Mouse (Mus musculus) forebrain, embryonic 14.5 days (tissue): ENCODE results near the gene Ahcyl2. TPM values are rescaled to one million over a fixed set of nuclear protein-coding genes. Genes with fewer than 3 reads are reported as not detected.

ENCODE experiments used
- ATAC-seq: fragments of 200-750 bp; cut with Nextera tagmentation; 2 replicates; pipeline ENCODE4 v1.8.0; 2017; ENCODE audit warnings: mild to moderate bottlenecking, moderate library complexity
- DNase-seq: peaks from one replicate; pipeline ENCODE4 v3.0.0-alpha.2; 2015; ENCODE audit warnings: low spot score
- H3K27ac ChIP-seq: fragments of 300-500 bp; sonication (generic); 2 replicates; pipeline ENCODE4 v1.5.1; 2014; ENCODE audit warnings: low read depth, mild to moderate bottlenecking, control low read depth, low read length, moderate library complexity
- H3K27me3 ChIP-seq: fragments of 300-500 bp; sonication (generic); replicated peaks from 2 replicates; pipeline ENCODE4 v1.6.1; 2014; ENCODE audit warnings: low read length, control low read depth, mixed read lengths; ENCODE audit not compliant: control insufficient read depth, insufficient read depth
- H3K36me3 ChIP-seq: fragments of 300-500 bp; sonication (generic); 2 replicates; pipeline ENCODE4 v1.6.1; 2014; ENCODE audit warnings: low read length, control low read depth; ENCODE audit not compliant: control insufficient read depth, insufficient read depth
- H3K4me1 ChIP-seq: fragments of 300-500 bp; sonication (generic); 2 replicates; pipeline ENCODE4 v1.6.1; 2014; ENCODE audit warnings: antibody characterized with exemption, low read length, control low read depth; ENCODE audit not compliant: control insufficient read depth, insufficient read depth
- H3K4me2 ChIP-seq: fragments of 300-500 bp; sonication (generic); 2 replicates; pipeline ENCODE4 v1.6.1; 2014; ENCODE audit warnings: mild to moderate bottlenecking, control low read depth, low read length
- H3K4me3 ChIP-seq: fragments of 300-500 bp; sonication (generic); 2 replicates; pipeline ENCODE4 v1.5.1; 2014; ENCODE audit warnings: low read depth, low read length, control low read depth
- H3K9ac ChIP-seq: fragments of 300-500 bp; sonication (generic); 2 replicates; pipeline ENCODE4 v1.6.1; 2014; ENCODE audit warnings: mild to moderate bottlenecking, low read length, control low read depth, moderate library complexity
- H3K9me3 ChIP-seq: fragments of 300-500 bp; sonication (generic); replicated peaks from 2 replicates; pipeline ENCODE4 v1.6.1; 2016; ENCODE audit warnings: low read length, control low read depth, mixed read lengths; ENCODE audit not compliant: control insufficient read depth
- WGBS: fragments of 180-500 bp; shearing (Covaris S2); extraction: QIAGEN DNeasy Blood & Tissue Kit; methylation state at CpG from one replicate; pipeline ENCODE4 v1.1.7; 2014; 5-methylcytosine and 5-hydroxymethylcytosine counted together
- polyA plus RNA-seq: library from polyadenylated mRNA; unstranded; fragments of >200 nt; fragmentation: Nextera tagmentation; extraction: Ambion mirVana; gene quantifications from 2 replicates; pipeline ENCODE4 v1.2.1, GENCODE M21; 2014

Ahcyl2 gene
- polyA plus RNA-seq, 1 experiment from 2014 or later: 8.6 TPM

GRCm38 (mm10) chr6:29761282-29761681 is 6.5 kb upstream of the Ahcyl2 start:
- Histone ChIP-seq H3K9ac (no peak overlapping the region), H3K4me1 (no peaks in the 10 kb centered on the region), H3K27me3 (no peaks in the 10 kb centered on the region), H3K27ac (no peak overlapping the region), H3K4me2 (no peak overlapping the region), H3K36me3 (peaks cover 27% of the 10 kb centered on the region), H3K4me3 (no peak overlapping the region), H3K9me3 (no peaks in the 10 kb centered on the region)
- ATAC-seq (no peak), DNase-seq (no peak)
- WGBS: 85% methylated on average over 4 of the region's 4 CpGs

- Histone ChIP-seq H3K9me3 (no peaks in the 10 kb centered on the region), H3K27ac (no peak overlapping the region), H3K4me3 (no peak overlapping the region), H3K36me3 (peaks cover 16% of the 10 kb centered on the region), H3K27me3 (no peaks in the 10 kb centered on the region), H3K9ac (no peak overlapping the region), H3K4me2 (no peak overlapping the region), H3K4me1 (no peaks in the 10 kb centered on the region)
- DNase-seq (peak; percentile 47), ATAC-seq (no peak)
- 63% methylated on average over 4 of the region's 4 CpGs for WGBS
These were observed 5.3 kb upstream of the Ahcyl2 start for GRCm38 (mm10) chr6:29762524-29762923.

GRCm38 (mm10) chr6:29766874-29767273 is 937 bp upstream of the Ahcyl2 start:
- Histone ChIP-seq H3K27ac (no peak overlapping the region), H3K9me3 (no peaks in the 10 kb centered on the region), H3K36me3 (no peaks in the 10 kb centered on the region), H3K4me3 (no peak overlapping the region), H3K9ac (no peak overlapping the region), H3K4me1 (peaks cover 8% of the 10 kb centered on the region; the same call in 1 of the 2 replicates), H3K27me3 (no peaks in the 10 kb centered on the region), H3K4me2 (no peak overlapping the region)
- ATAC-seq: no peak
- DNase-seq: no peak
- 95% methylated on average over 2 of the region's 2 CpGs for WGBS

- Histone ChIP-seq H3K9me3 (no peaks in the 10 kb centered on the region), H3K4me3 (peak overlapping the region; percentile 76), H3K27ac (peak overlapping the region; percentile 91), H3K4me2 (peak overlapping the region; percentile 68), H3K4me1 (peaks cover 8% of the 10 kb centered on the region; the same call in 1 of the 2 replicates), H3K36me3 (no peaks in the 10 kb centered on the region), H3K9ac (peak overlapping the region; percentile 81), H3K27me3 (no peaks in the 10 kb centered on the region)
- peak; percentile 51 for DNase-seq
- ATAC-seq: peak; percentile 28; the same call in 1 of the 2 replicates
- WGBS: under 1% methylated on average over 31 of the region's 50 CpGs
These were observed 1.1 kb downstream of the Ahcyl2 start for GRCm38 (mm10) chr6:29768791-29769441.

- Histone ChIP-seq H3K4me2 (no peak overlapping the region), H3K4me1 (peaks cover 8% of the 10 kb centered on the region; the same call in 1 of the 2 replicates), H3K27me3 (no peaks in the 10 kb centered on the region), H3K36me3 (no peaks in the 10 kb centered on the region), H3K27ac (no peak overlapping the region), H3K4me3 (no peak overlapping the region), H3K9me3 (no peaks in the 10 kb centered on the region), H3K9ac (no peak overlapping the region)
- ATAC-seq (no peak), DNase-seq (no peak)
- WGBS: 46% methylated on average over 2 of the region's 2 CpGs
These were observed 3.0 kb downstream of the Ahcyl2 start for GRCm38 (mm10) chr6:29770672-29771321.

GRCm38 (mm10) chr6:29772236-29772635 is 4.4 kb downstream of the Ahcyl2 start:
- no peak for ATAC-seq
- Histone ChIP-seq H3K36me3 (no peaks in the 10 kb centered on the region), H3K4me2 (no peak overlapping the region), H3K9me3 (no peaks in the 10 kb centered on the region), H3K9ac (no peak overlapping the region), H3K4me3 (no peak overlapping the region), H3K4me1 (peaks cover 8% of the 10 kb centered on the region; the same call in 1 of the 2 replicates), H3K27me3 (no peaks in the 10 kb centered on the region), H3K27ac (no peak overlapping the region)
- DNase-seq: no peak
- 77% methylated on average over 3 of the region's 3 CpGs for WGBS

GRCm38 (mm10) chr6:29774161-29774560 is 6.3 kb downstream of the Ahcyl2 start:
- no peak overlapping the region for H3K9ac ChIP-seq
- no peaks in the 10 kb centered on the region for H3K36me3 ChIP-seq
- H3K27me3 ChIP-seq: no peaks in the 10 kb centered on the region
- no peaks in the 10 kb centered on the region for H3K9me3 ChIP-seq
- WGBS: 68% methylated on average over 1 of the region's 1 CpGs
- no peak for DNase-seq
- H3K4me2 ChIP-seq: no peak overlapping the region
- H3K4me1 ChIP-seq: peaks cover 8% of the 10 kb centered on the region; the same call in 1 of the 2 replicates
- no peak overlapping the region for H3K4me3 ChIP-seq
- H3K27ac ChIP-seq: no peak overlapping the region
- no peak for ATAC-seq

GRCm38 (mm10) chr6:29775609-29776008 is 7.8 kb downstream of the Ahcyl2 start:
- Histone ChIP-seq H3K4me2 (no peak overlapping the region), H3K27ac (no peak overlapping the region), H3K4me1 (no peaks in the 10 kb centered on the region), H3K9me3 (no peaks in the 10 kb centered on the region), H3K36me3 (no peaks in the 10 kb centered on the region), H3K27me3 (no peaks in the 10 kb centered on the region), H3K4me3 (no peak overlapping the region), H3K9ac (no peak overlapping the region)
- peak; percentile 21 for DNase-seq
- WGBS: 92% methylated on average over 1 of the region's 1 CpGs
- ATAC-seq: no peak
